Mouse (Mus musculus) myocyte (in vitro differentiated cells): Measurements from ENCODE around the gene Serpinb3d.
"Not testable (repeated sequence)": the region's sequence is repeated elsewhere in the genome, so short reads cannot be mapped to it uniquely, and the experiment has no call there.

ENCODE experiments used
- CEBPB ChIP-seq: IDR thresholded peaks from 2 replicates; pipeline ENCODE4 v1.6.1; 2011; ENCODE audit warnings: mild to moderate bottlenecking, moderate library complexity; ENCODE audit not compliant: poor library complexity, insufficient read depth, severe bottlenecking
- E2F4 ChIP-seq: IDR thresholded peaks from one replicate; pipeline ENCODE4 v1.6.1; 2011; ENCODE audit warnings: mild to moderate bottlenecking, control low read depth, moderate library complexity; ENCODE audit not compliant: insufficient read depth
- MAX ChIP-seq: IDR thresholded peaks from one replicate; pipeline ENCODE4 v1.6.1; 2011; ENCODE audit warnings: low read depth, mild to moderate bottlenecking, control low read depth
- MYOD1 ChIP-seq, 3 experiments: IDR thresholded peaks; one replicate each; pipeline ENCODE4 v1.6.1; 2011; ENCODE audit warnings: control low read depth in 2 of 3, low read depth in 2 of 3, mild to moderate bottlenecking in 2 of 3, moderate library complexity in 1 of 3; ENCODE audit not compliant: insufficient read length in 2 of 3, control insufficient read depth in 1 of 3
- MYOG ChIP-seq, 3 experiments: IDR thresholded peaks; one replicate each; pipeline ENCODE4 v1.6.1; 2011; ENCODE audit warnings: control low read depth in 2 of 3, low read depth in 2 of 3, mild to moderate bottlenecking in 2 of 3; ENCODE audit not compliant: insufficient read length in 2 of 3, control insufficient read depth in 1 of 3, insufficient read depth in 1 of 3
- POLR2A ChIP-seq: IDR thresholded peaks from one replicate; pipeline ENCODE4 v1.6.1; 2011; ENCODE audit warnings: low read depth, mild to moderate bottlenecking, control low read depth, moderate library complexity; ENCODE audit not compliant: insufficient read length
- POLR2AphosphoS2 ChIP-seq: IDR thresholded peaks from one replicate; pipeline ENCODE4 v1.6.1; 2011; ENCODE audit warnings: low read depth, control low read depth; ENCODE audit not compliant: insufficient read length
- REST ChIP-seq: IDR thresholded peaks from one replicate; pipeline ENCODE4 v1.6.1; 2011; ENCODE audit warnings: mild to moderate bottlenecking, control low read depth, moderate library complexity; ENCODE audit not compliant: insufficient read depth, insufficient read length
- SRF ChIP-seq: IDR thresholded peaks from one replicate; pipeline ENCODE4 v1.6.1; 2011; ENCODE audit warnings: low read depth; ENCODE audit not compliant: control insufficient read depth, insufficient read length
- TCF12 ChIP-seq: IDR thresholded peaks from one replicate; pipeline ENCODE4 v1.6.1; 2011; ENCODE audit warnings: mild to moderate bottlenecking, control low read depth; ENCODE audit not compliant: poor library complexity, insufficient read depth, severe bottlenecking
- USF1 ChIP-seq: IDR thresholded peaks from one replicate; pipeline ENCODE4 v1.6.1; 2011; ENCODE audit warnings: low read depth, mild to moderate bottlenecking, control low read depth, moderate library complexity

DNA sequence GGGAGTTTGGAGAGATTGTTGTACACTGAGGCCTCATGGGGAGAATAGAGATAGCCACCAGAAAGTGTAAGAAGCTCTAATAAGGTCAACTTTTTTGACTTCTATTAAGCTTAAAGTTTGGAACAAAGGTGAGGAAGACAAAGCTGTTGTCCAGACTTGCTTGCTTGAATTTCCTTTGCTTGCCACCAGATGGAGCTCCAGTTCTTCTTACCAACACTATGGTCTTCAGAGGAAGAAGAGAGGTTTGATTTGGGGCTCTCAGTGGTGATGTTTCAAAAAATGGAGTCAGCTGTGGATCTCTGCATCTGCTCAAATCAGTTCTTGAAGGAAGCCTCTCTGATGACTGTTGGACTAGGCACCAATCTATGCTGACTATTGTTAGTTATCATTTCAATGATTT is 44.1 kb upstream of the Serpinb3d start:
- TF ChIP-seq MAX; MYOG (IDR thresholded peaks at IDR 0.05; ENCODE audit: control insufficient read depth in 1 of 3, insufficient read depth in 1 of 3, insufficient read length in 2 of 3, low read depth in 2 of 3); POLR2A; USF1; E2F4; CEBPB; MYOD1 (IDR thresholded peaks at IDR 0.05; ENCODE audit: control insufficient read depth in 1 of 3, insufficient read length in 2 of 3, low read depth in 2 of 3); POLR2AphosphoS2; REST; SRF; TCF12: not testable (repeated sequence)
